Mouse (Mus musculus) MEL (cell line): ENCODE measurements at regions not wholly inside any gene's neighbourhood (a gene's known extent, or its start where the extent isn't known, plus 50 kb on each side); places are given as distances from the start of the nearest gene placed in this dataset.

Source experiments
- DNase-seq: peaks from one replicate; pipeline ENCODE4 v3.0.0; 2011; ENCODE audit warnings: low read depth, low spot score
- H3K27ac ChIP-seq: 2 replicates; pipeline ENCODE4 v1.5.1; 2012; ENCODE audit warnings: low read depth, mild to moderate bottlenecking, control low read depth, low read length, moderate library complexity; ENCODE audit not compliant: control insufficient read depth
- H3K27me3 ChIP-seq, 2 experiments: fragments of 150-350 bp in 1 of 2; sonication (generic) in 1 of 2; 2 replicates each; pipeline ENCODE4 v1.6.1; 2012; ENCODE audit warnings: low read length in 2 of 2, mild to moderate bottlenecking in 2 of 2, improper control_type of control experiment in 1 of 2, moderate library complexity in 1 of 2; ENCODE audit not compliant: insufficient read depth in 2 of 2, control insufficient read depth in 1 of 2
- H3K36me3 ChIP-seq, 2 experiments: 2 replicates each; pipeline ENCODE4 v1.6.1; 2012 to 2014; ENCODE audit warnings: low read length in 2 of 2, improper control_type of control experiment in 1 of 2, inconsistent platforms in 1 of 2, mild to moderate bottlenecking in 1 of 2; ENCODE audit not compliant: insufficient read depth in 2 of 2, control insufficient read depth in 1 of 2
- H3K4me1 ChIP-seq, 2 experiments: fragments of 150-350 bp in 1 of 2; sonication (generic) in 1 of 2; 2 replicates each; pipeline ENCODE4 v1.6.1; 2012; ENCODE audit warnings: low read length in 2 of 2, improper control_type of control experiment in 1 of 2, mild to moderate bottlenecking in 1 of 2; ENCODE audit not compliant: insufficient read depth in 2 of 2, control insufficient read depth in 1 of 2
- H3K4me3 ChIP-seq, 2 experiments: fragments of 150-350 bp in 1 of 2; sonication (generic) in 1 of 2; 2 replicates each; pipeline ENCODE4 v1.5.1; 2012; ENCODE audit warnings: low read depth in 2 of 2, low read length in 2 of 2, mild to moderate bottlenecking in 2 of 2, moderate library complexity in 2 of 2, control low read depth in 1 of 2, improper control_type of control experiment in 1 of 2; ENCODE audit not compliant: control insufficient read depth in 1 of 2, insufficient read depth in 1 of 2
- H3K79me2 ChIP-seq: 2 replicates; pipeline ENCODE4 v1.6.1; 2012; ENCODE audit warnings: mild to moderate bottlenecking, low read length, moderate library complexity; ENCODE audit not compliant: control insufficient read depth, poor library complexity, insufficient read depth
- H3K9ac ChIP-seq: 2 replicates; pipeline ENCODE4 v1.6.1; 2012; ENCODE audit warnings: low read depth, mild to moderate bottlenecking, control low read depth, low read length, moderate library complexity; ENCODE audit not compliant: control insufficient read depth, poor library complexity, severe bottlenecking
- H3K9me3 ChIP-seq: fragments of 150-350 bp; sonication (generic); replicated peaks from 2 replicates; pipeline ENCODE4 v1.6.1; 2012; ENCODE audit warnings: mild to moderate bottlenecking, low read length, improper control_type of control experiment, moderate library complexity; ENCODE audit not compliant: insufficient read depth
- BHLHE40 ChIP-seq: IDR thresholded peaks from 2 replicates; pipeline ENCODE4 v1.6.1; 2012; ENCODE audit warnings: low read depth, mild to moderate bottlenecking, inconsistent platforms, low read length, improper control_type of control experiment, borderline replicate concordance
- CHD1 ChIP-seq: IDR thresholded peaks from 2 replicates; pipeline ENCODE4 v1.6.1; 2012; ENCODE audit warnings: low read depth, mild to moderate bottlenecking, inconsistent platforms, low read length, improper control_type of control experiment
- CHD2 ChIP-seq: IDR thresholded peaks from 2 replicates; pipeline ENCODE4 v1.6.1; 2011; ENCODE audit warnings: low read length, improper control_type of control experiment
- ELF1 ChIP-seq: IDR thresholded peaks from 2 replicates; pipeline ENCODE4 v1.6.1; 2014; ENCODE audit warnings: low read depth, mild to moderate bottlenecking, inconsistent platforms, low read length, improper control_type of control experiment, moderate library complexity
- EP300 ChIP-seq, 2 experiments: IDR thresholded peaks; 2 replicates each; pipeline ENCODE4 v1.6.1; 2011; ENCODE audit warnings: improper control_type of control experiment in 2 of 2, low read length in 2 of 2, low read depth in 1 of 2, mild to moderate bottlenecking in 1 of 2
- ETS1 ChIP-seq: IDR thresholded peaks from 2 replicates; pipeline ENCODE4 v1.6.1; 2012; ENCODE audit warnings: low read depth, mild to moderate bottlenecking, inconsistent platforms, low read length, improper control_type of control experiment, moderate library complexity
- GABPA ChIP-seq: IDR thresholded peaks from 2 replicates; pipeline ENCODE4 v1.6.1; 2012; ENCODE audit warnings: low read depth, mild to moderate bottlenecking, inconsistent platforms, low read length, improper control_type of control experiment, moderate library complexity
- HCFC1 ChIP-seq: IDR thresholded peaks from 2 replicates; pipeline ENCODE4 v1.6.1; 2012; ENCODE audit warnings: low read depth, mild to moderate bottlenecking, inconsistent platforms, low read length, improper control_type of control experiment, moderate library complexity
- MAFK ChIP-seq: IDR thresholded peaks from 2 replicates; pipeline ENCODE4 v1.6.1; 2011; ENCODE audit warnings: low read depth, mild to moderate bottlenecking, low read length, improper control_type of control experiment, borderline replicate concordance
- MAZ ChIP-seq: IDR thresholded peaks from 2 replicates; pipeline ENCODE4 v1.6.1; 2012; ENCODE audit warnings: low read depth, mild to moderate bottlenecking, inconsistent platforms, low read length, improper control_type of control experiment
- MEF2A ChIP-seq: IDR thresholded peaks from 2 replicates; pipeline ENCODE4 v1.6.1; 2014; ENCODE audit warnings: low read depth, mild to moderate bottlenecking, inconsistent platforms, low read length, improper control_type of control experiment; ENCODE audit not compliant: poor library complexity, insufficient replicate concordance, severe bottlenecking; ENCODE audit errors: extremely low read depth
- MXI1 ChIP-seq: IDR thresholded peaks from 2 replicates; pipeline ENCODE4 v1.6.1; 2011; ENCODE audit warnings: mild to moderate bottlenecking, low read depth, low read length, improper control_type of control experiment
- NELFE ChIP-seq: IDR thresholded peaks from 2 replicates; pipeline ENCODE4 v1.6.1; 2011; ENCODE audit warnings: low read depth, low read length, improper control_type of control experiment
- POLR2A ChIP-seq, 2 experiments: IDR thresholded peaks; 2 replicates each; pipeline ENCODE4 v1.6.1; 2011 to 2012; ENCODE audit warnings: low read length in 2 of 2, mild to moderate bottlenecking in 2 of 2, control low read depth in 1 of 2, improper control_type of control experiment in 1 of 2, low read depth in 1 of 2, moderate library complexity in 1 of 2; ENCODE audit not compliant: control insufficient read depth in 1 of 2, insufficient read depth in 1 of 2, poor library complexity in 1 of 2
- POLR2AphosphoS2 ChIP-seq: IDR thresholded peaks from 2 replicates; pipeline ENCODE4 v1.6.1; 2011; ENCODE audit warnings: low read length, improper control_type of control experiment
- RCOR1 ChIP-seq: IDR thresholded peaks from 2 replicates; pipeline ENCODE4 v1.6.1; 2012; ENCODE audit warnings: low read depth, mild to moderate bottlenecking, inconsistent platforms, low read length, improper control_type of control experiment
- SMC3 ChIP-seq: IDR thresholded peaks from 2 replicates; pipeline ENCODE4 v1.6.1; 2011; ENCODE audit warnings: low read depth, low read length, improper control_type of control experiment
- TAL1 ChIP-seq: IDR thresholded peaks from 2 replicates; pipeline ENCODE4 v1.6.1; 2012; ENCODE audit warnings: mild to moderate bottlenecking, inconsistent platforms, low read length, moderate library complexity, mixed read lengths
- TBP ChIP-seq: IDR thresholded peaks from 2 replicates; pipeline ENCODE4 v1.8.0; 2011; ENCODE audit warnings: low read depth, low read length, improper control_type of control experiment
- TCF12 ChIP-seq: IDR thresholded peaks from 2 replicates; pipeline ENCODE4 v1.6.1; 2014; ENCODE audit warnings: low read depth, mild to moderate bottlenecking, inconsistent platforms, low read length, improper control_type of control experiment, moderate library complexity
- UBTF ChIP-seq: IDR thresholded peaks from 2 replicates; pipeline ENCODE4 v1.6.1; 2012; ENCODE audit warnings: low read depth, mild to moderate bottlenecking, inconsistent platforms, low read length, improper control_type of control experiment, moderate library complexity, borderline replicate concordance; ENCODE audit not compliant: insufficient read depth
- USF1 ChIP-seq: IDR thresholded peaks from 2 replicates; pipeline ENCODE4 v1.6.1; 2014; ENCODE audit warnings: low read depth, mild to moderate bottlenecking, inconsistent platforms, low read length, improper control_type of control experiment, moderate library complexity
- USF2 ChIP-seq, 2 experiments: IDR thresholded peaks; 2 replicates each; pipeline ENCODE4 v1.6.1; 2011 to 2012; ENCODE audit warnings: improper control_type of control experiment in 2 of 2, low read length in 2 of 2, borderline replicate concordance in 1 of 2, inconsistent platforms in 1 of 2, low read depth in 1 of 2, mild to moderate bottlenecking in 1 of 2; ENCODE audit not compliant: insufficient read depth in 1 of 2
- ZC3H11A ChIP-seq: IDR thresholded peaks from 2 replicates; pipeline ENCODE4 v1.6.1; 2012; ENCODE audit warnings: low read depth, mild to moderate bottlenecking, inconsistent platforms, low read length, improper control_type of control experiment
- ZKSCAN1 ChIP-seq: IDR thresholded peaks from 2 replicates; pipeline ENCODE4 v1.6.1; 2012; ENCODE audit warnings: low read depth, mild to moderate bottlenecking, inconsistent platforms, low read length, improper control_type of control experiment, moderate library complexity

GRCm38 (mm10) chr11:6990711-6991110, 72.6 kb upstream of the Adcy1 start:
- no peak for DNase-seq
- H3K27ac ChIP-seq = no peak overlapping the region
- H3K4me1 ChIP-seq = no peaks in the 10 kb centered on the region
- no peak for TF ChIP-seq CHD1
- no peak for TF ChIP-seq ETS1
- TF ChIP-seq HCFC1 = no peak
- TF ChIP-seq ELF1 = no peak
- no peak for TF ChIP-seq MXI1
- no peak for TF ChIP-seq RCOR1
- no peak for TF ChIP-seq POLR2AphosphoS2
- TF ChIP-seq NELFE = no peak
- no peak for TF ChIP-seq ZC3H11A
- TF ChIP-seq SMC3 = no peak
- TF ChIP-seq TBP = no peak
- no peak for TF ChIP-seq POLR2A (IDR thresholded peaks at IDR 0.05; ENCODE audit: control insufficient read depth in 1 of 2, insufficient read depth in 1 of 2, low read depth in 1 of 2, low read length in 2 of 2, poor library complexity in 1 of 2)
- TF ChIP-seq CHD2 = no peak
- TF ChIP-seq MEF2A = no peak
- no peak for TF ChIP-seq USF2 (IDR thresholded peaks at IDR 0.05; ENCODE audit: borderline replicate concordance in 1 of 2, insufficient read depth in 1 of 2, low read depth in 1 of 2, low read length in 2 of 2)
- H3K9me3 ChIP-seq = no peaks in the 10 kb centered on the region
- H3K4me3 ChIP-seq = no peak overlapping the region
- no peaks in the 10 kb centered on the region for H3K36me3 ChIP-seq
- no peak overlapping the region for H3K9ac ChIP-seq
- no peaks in the 10 kb centered on the region for H3K79me2 ChIP-seq
- no peaks in the 10 kb centered on the region for H3K27me3 ChIP-seq

GRCm38 (mm10) chr11:6988884-6989824, 74.1 kb upstream of the Adcy1 start:
- TF ChIP-seq HCFC1 (no peak), MAFK (no peak), BHLHE40 (no peak), TBP (no peak), CHD1 (no peak), UBTF (no peak), ELF1 (no peak), ZC3H11A (no peak), GABPA (no peak), TAL1 (no peak), CHD2 (no peak), POLR2AphosphoS2 (no peak), MEF2A (no peak), EP300 (IDR thresholded peaks at IDR 0.05; ENCODE audit: low read depth in 1 of 2, low read length in 2 of 2) (no peak), MAZ (no peak), TCF12 (no peak), USF1 (no peak), ZKSCAN1 (no peak)
- no peaks in the 10 kb centered on the region for H3K27me3 ChIP-seq

More at GRCm38 (mm10) chr11:6988884-6989824, 74.1 kb upstream of the Adcy1 start:
- Histone ChIP-seq H3K36me3 (no peaks in the 10 kb centered on the region), H3K9me3 (no peaks in the 10 kb centered on the region), H3K4me1 (no peaks in the 10 kb centered on the region), H3K27ac (no peak overlapping the region), H3K4me3 (no peak overlapping the region), H3K79me2 (no peaks in the 10 kb centered on the region), H3K9ac (no peak overlapping the region)
- no peak for DNase-seq
